Mouse (Mus musculus) cortical plate, adult 2 months (tissue): ENCODE measurements at regions not wholly inside any gene's neighbourhood (a gene's known extent, or its start where the extent isn't known, plus 50 kb on each side); places are given as distances from the start of the nearest gene placed in this dataset.

ENCODE experiments used
- CTCF ChIP-seq: fragments of 200-500 bp; IDR thresholded peaks from 2 replicates; pipeline ENCODE4 v1.5.1; 2011; ENCODE audit warnings: mild to moderate bottlenecking, control low read depth, low read length; ENCODE audit not compliant: insufficient read depth; ENCODE audit errors: extremely low read depth
- POLR2A ChIP-seq: fragments of 200-500 bp; IDR thresholded peaks from 2 replicates; pipeline ENCODE4 v1.6.1; 2011; ENCODE audit warnings: mild to moderate bottlenecking, low read length, control low read depth; ENCODE audit not compliant: insufficient read depth; ENCODE audit errors: extremely low read depth

DNA sequence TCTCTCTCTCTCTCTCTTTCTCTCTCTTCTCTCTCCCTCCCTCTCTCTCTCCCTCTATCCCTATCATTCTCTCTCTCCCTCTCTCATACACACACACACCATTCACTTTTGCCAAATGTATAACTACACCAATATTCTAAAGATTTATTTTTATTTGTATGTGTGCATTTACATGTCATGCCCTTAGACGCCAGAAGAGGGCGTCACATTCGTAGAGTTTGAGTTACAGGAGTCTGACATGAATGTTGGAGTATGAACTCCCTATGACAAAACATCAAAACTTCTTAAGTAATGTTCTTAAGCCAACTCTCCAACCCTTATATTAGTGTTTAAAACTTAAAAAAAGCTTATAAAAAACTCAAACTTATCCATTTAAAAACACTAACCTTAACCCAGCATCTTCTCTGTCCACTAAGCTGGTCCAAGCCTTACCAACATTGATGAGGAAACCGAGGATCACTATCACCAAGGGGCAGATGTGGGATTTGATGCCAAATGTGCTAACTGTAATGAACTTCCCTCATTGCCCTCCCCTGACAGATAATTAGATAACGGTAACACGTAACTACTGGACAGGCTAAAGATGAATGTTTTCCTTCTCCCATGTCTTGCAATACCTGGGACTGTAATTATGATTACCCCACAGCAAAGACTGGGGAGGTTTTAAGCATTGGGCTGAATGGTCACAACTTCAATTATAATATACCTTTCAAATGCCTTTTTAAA is 176.7 kb downstream of the Tm2d1 start:
- TF ChIP-seq CTCF, result no peak
- no peak for TF ChIP-seq POLR2A
